Mouse (Mus musculus) adipocyte (in vitro differentiated cells): Measurements from ENCODE around the gene Rab11fip4.
A peak's percentile ranks its signal among the peaks of the same experiment; 100 is the strongest.
"Not testable (repeated sequence)": the region's sequence is repeated elsewhere in the genome, so short reads cannot be mapped to it uniquely, and the experiment has no call there.

Source experiments
- DNase-seq: peaks from one replicate; pipeline ENCODE4 v3.0.0-alpha.2; 2016; ENCODE audit warnings: low spot score

Gene Rab11fip4

GRCm38 (mm10) chr11:79678363-79679153 is 87.5 kb downstream of the Rab11fip4 start:
- no peak for DNase-seq

GRCm38 (mm10) chr11:79679929-79680328 is 88.9 kb downstream of the Rab11fip4 start:
- DNase-seq, result no peak

DNA sequence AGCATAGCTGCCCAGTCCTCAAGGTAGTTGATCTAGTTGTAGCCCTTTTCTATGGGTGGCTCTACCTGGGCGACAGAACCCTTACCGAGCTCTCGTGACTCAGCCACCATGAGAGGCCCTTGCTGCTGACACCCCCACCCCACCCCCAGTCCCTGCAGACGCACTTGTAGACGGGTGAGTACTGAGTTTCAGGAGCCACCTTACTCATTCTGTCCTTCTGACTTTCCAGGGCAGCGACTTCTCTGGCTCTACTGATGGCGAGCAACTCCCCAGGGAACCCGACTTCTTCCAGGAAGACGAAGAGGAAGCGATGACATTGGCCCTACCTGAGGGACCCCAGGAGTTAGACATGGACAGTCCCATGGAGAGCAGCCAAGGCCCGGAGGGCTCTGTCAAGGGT is 89.5 kb downstream of the Rab11fip4 start:
- no peak for DNase-seq

- DNase-seq, result no peak
These were observed 90.2 kb downstream of the Rab11fip4 start for GRCm38 (mm10) chr11:79681182-79681581.

DNA sequence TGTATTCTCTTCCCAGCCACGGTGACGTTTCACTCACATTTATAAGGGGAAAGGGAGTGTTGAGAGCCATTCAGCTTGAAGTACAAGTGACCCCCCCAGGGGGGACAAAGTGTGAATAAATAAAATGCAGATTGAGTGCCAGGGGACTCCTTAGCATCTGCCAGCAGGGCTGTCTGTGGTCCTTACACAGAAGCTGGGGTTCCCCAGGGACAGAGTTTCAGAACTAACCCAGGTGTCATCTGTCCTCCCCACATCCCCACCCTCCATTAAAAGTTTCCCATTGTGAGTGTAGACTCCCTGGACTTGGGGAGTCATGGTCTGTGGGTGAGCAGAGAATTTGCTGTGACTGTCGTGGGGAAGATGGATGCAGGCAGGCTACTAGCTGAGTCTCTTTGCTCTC is 90.8 kb downstream of the Rab11fip4 start:
- DNase-seq, result no peak

DNA sequence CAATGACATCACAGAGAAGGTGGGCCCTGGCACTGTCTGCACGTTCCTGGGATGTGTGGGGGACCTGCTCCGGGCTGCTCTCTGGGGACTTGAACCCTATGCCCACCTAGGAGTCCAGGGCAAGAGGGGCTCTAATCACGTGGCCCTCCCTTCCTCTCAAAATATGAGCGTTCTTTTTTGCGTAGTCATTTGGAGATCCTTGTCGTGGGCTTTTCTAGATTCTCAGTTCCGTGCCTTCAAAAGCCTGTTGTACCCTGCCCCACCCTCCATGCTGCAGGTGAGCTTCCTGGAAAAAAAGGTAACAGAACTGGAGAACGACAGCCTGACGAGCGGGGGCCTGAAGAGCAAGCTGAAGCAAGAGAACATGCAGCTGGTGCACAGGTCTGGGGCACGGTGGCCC is 94.1 kb downstream of the Rab11fip4 start:
- DNase-seq, result no peak

- DNase-seq, result peak; percentile 94
These were observed 95.6 kb downstream of the Rab11fip4 start for GRCm38 (mm10) chr11:79686501-79687121.

DNA sequence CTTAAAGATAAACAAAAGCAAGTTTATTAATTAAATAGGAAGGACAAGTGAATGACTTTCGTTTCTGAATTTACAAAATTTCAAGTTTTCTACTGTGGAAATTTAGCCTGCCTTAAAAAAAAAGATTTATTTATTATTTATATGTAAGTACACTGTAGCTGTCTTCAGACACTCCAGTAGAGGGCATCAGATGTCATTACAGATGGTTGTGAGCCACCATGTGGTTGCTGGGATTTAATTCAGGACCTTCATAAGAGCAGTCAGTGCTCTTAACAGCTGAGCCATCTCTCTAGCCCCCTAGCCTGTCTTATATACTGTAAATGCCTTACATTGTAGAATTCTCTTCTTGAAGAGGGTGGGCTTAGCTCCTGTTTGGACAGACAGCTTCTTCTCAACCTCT is 98.9 kb downstream of the Rab11fip4 start:
- DNase-seq, result no peak

DNA sequence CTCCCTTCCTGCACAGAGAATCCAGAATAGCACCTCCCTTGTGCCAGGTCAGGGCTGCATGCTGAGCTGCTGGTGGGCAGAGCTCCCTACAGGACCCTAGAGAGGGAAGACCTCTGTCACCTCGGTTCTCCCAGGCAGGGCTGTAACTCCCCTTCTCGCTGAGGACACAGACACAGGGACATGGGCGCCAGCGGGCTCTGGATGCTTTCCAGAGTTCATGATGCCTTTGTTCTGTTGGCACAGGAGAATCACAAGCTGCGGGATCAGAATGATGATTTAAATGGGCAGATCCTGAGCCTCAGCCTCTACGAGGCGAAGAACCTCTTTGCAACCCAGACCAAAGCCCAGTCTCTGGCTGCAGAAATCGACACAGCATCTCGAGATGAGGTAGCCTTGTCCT is 100.5 kb downstream of the Rab11fip4 start:
- no peak for DNase-seq

GRCm38 (mm10) chr11:79696390-79697307 is 105.6 kb downstream of the Rab11fip4 start:
- DNase-seq, result no peak

GRCm38 (mm10) chr11:79698071-79698470 is 107.1 kb downstream of the Rab11fip4 start:
- no peak for DNase-seq

DNA sequence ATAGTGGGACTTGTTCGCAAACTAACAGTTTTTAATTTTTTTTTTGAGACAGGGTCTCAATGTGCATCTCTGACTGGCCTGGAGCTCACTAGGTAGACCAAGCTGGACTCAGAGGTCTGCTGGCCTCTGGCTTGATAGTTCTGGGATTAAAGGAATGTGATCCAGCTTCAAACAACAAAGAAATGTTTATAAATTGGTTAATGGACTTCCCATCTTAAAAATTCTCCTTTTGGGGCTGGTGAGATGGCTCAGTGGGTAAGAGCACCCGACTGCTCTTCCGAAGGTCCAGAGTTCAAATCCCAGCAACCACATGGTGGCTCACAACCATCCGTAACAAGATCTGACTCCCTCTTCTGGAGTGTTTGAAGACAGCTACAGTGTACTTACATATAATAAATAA is 107.5 kb downstream of the Rab11fip4 start:
- DNase-seq, result not testable (repeated sequence)

DNA sequence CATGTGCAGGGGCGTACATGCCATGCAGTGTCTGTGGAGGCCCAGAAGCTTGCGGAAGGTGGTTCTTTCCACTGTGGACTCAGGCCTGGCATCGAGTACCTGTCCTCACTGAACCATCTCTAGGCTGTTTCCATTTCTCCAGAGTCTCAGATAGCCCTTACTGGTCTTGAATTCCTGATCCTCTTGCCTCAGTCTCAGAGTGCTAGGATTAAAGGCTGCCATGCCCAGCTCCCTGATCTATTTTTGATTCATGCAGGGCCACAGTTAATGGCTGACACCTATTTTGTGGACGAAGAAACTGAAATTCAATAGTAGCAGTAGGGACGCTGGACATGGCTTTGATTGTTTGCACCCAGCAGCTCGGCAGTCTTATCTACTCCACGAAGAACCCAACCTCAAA is 110.5 kb downstream of the Rab11fip4 start:
- DNase-seq, result no peak

DNA sequence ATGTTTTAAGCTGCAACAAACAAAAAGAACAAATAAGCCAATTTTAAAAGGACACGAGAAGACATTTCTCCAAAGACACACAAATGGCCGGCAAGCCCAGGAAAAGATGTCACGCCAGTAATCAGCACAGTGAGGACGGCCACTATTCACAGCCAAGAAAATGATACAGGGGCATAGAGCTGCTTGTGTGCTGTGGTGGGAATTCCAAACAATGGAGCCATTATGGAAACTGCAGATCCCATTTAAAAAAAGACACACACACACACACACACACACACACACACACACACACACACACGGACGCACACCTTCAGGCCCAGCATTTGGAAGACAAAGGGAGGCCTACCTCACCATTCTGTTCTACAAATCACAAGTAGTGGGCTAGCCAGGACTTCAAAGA is 111.1 kb downstream of the Rab11fip4 start:
- no peak for DNase-seq

GRCm38 (mm10) chr11:79703452-79703851 is 112.4 kb downstream of the Rab11fip4 start:
- DNase-seq, result peak; percentile 66

DNA sequence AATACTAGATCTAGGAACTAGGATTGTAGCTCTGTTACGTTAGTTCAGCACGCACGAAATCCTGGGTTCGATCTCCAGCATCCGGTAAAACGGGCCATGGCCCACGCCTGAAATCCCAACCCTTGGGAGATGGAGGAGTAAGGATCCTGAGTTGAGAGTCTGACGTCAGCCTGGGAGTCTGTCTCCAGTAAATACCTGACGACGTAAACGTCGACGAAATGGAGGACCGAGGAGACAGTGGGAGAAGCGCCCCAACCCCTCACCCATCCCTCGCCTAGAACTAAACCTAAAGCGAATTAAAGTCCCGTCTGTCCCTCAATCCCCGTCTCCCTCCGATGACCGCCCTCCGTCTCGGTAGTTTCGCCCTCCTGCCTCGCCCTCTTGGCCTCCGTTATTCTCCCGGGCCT is 112.9 kb downstream of the Rab11fip4 start:
- DNase-seq, result peak; percentile 53

DNA sequence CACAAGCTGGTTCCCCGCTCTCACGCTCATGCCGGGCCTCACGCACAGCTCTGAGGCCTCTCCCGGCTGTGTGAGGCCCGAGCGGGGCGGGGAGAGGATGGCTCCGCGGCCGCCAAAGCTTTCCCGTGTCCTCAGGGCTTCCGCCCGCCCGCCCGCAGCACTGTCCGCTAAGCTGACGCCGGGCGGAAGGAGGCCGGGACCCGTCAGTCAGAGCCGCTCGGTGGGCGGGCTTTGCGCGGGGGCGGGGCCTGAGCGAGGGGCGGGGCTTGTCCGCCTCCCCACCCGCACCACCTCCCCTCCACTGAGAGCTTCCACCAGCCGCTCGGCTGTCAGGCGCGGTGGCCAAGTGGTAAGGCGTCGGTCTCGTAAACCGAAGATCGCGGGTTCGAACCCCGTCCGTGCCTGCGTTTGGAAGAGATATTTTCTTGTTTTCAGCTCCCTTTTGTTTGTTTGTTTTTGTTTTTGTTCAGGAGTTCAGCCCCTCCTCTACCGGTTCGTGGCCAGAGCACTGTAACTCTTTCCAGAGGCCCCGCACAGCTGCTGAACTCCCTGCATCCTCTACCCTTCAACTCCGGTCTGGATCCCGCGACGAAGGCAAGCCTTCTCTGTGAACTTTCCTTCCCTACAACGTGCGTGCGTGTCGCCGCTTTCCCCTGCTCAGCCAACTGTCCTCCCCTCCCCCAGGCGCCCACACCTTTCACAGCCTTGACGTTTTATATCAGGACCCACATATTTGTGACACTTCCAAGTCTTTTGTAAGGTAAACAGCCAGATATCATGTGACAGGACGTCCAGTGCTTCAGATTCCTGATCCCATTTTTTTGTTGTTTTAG is 113.5 kb downstream of the Rab11fip4 start:
- peak; percentile 90 for DNase-seq

DNA sequence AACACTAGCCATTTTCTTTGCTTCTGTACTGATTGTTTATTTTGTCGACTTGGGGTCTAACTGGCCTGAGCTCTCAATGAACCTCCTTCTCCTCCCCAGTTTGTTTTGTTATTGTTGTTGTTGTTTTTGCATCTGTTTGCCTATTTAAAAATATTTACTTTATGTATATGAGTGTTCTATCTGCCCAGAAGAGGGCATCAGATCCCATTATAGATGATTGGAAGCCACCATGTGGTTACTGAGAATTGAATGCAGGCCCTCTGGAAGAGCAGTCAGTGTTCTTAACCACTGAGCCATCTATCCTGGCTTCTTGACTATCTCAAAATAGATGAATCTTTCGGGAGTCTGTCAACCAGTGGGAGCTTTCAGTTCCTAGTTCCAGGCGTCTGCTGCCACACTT is 116.1 kb downstream of the Rab11fip4 start:
- no peak for DNase-seq

- peak; percentile 77 for DNase-seq
These were observed 120.1 kb downstream of the Rab11fip4 start for GRCm38 (mm10) chr11:79710868-79711765.

- DNase-seq, result peak; percentile 44
These were observed 120.9 kb downstream of the Rab11fip4 start for GRCm38 (mm10) chr11:79711766-79712369.
